Mouse (Mus musculus): Measurements from ENCODE around the gene Hoxb9.

Gene Hoxb9

DNA sequence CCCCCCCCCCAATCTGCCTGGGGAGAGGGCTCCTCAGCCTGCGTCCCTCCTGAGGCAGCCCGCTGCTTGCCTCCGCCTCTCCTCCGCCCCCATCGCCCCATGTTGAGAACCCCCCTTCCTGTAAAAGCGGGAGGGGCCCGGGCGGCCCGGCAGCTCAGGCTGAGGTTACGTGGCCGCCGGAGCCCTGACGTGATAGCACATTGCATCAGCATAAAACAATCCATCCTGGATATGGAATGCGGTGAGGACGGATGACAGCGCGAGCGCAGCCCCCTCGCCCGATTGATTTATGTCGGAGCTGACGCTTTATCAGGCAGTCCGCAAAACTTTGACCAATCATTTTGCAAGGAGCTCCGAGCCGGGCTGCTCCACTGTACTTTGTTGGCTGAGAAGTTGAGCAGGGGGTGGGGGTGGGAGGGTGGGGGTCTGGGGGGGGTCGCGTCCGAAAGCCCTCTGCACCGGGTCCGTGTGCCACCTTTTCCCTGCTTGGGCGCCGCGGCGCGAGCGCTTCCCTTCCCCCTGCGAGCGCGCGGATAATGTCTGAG is at the start of gene Hoxb9:
Hoxb9 (plus strand) TSS at position 462 of the 545 bp plus-strand sequence.
- H3K27me3 ChIP-seq (ENCODE audit: insufficient read depth, low read length): peaks cover 97% of the 10 kb centered on the region
- TF ChIP-seq NANOG (IDR thresholded peaks at IDR 0.05; ENCODE audit: borderline replicate concordance, low read length) (no peak), CTCF (conservative IDR thresholded peaks at IDR 0.05; ENCODE audit: low read length) (no peak), POU5F1 (IDR thresholded peaks at IDR 0.05; ENCODE audit: borderline replicate concordance, low read length) (no peak)

GRCm38 (mm10) chr11:96223813-96224212 is 47.4 kb upstream of the Hoxb9 start:
- Histone ChIP-seq H3K27me3 (ENCODE audit: insufficient read depth, low read length) (peaks cover 22% of the 10 kb centered on the region), H3K4me3 (replicated peaks; ENCODE audit: low read length) (no peak overlapping the region), H3K9me3 (ENCODE audit: low read length) (peaks cover 14% of the 10 kb centered on the region), H3K4me1 (replicated peaks; ENCODE audit: low read depth, low read length) (no peaks in the 10 kb centered on the region), H3K36me3 (ENCODE audit: insufficient read depth, low read length) (no peaks in the 10 kb centered on the region)
- no peak for TF ChIP-seq POU5F1 (IDR thresholded peaks at IDR 0.05; ENCODE audit: borderline replicate concordance, low read length)
- TF ChIP-seq CTCF (conservative IDR thresholded peaks at IDR 0.05; ENCODE audit: low read length): peak; percentile 90
- no peak for TF ChIP-seq NANOG (IDR thresholded peaks at IDR 0.05; ENCODE audit: borderline replicate concordance, low read length)

More for the DNA sequence above, at the start of gene Hoxb9:
- Histone ChIP-seq H3K4me1 (replicated peaks; ENCODE audit: low read depth, low read length) (peaks cover 25% of the 10 kb centered on the region), H3K4me3 (replicated peaks; ENCODE audit: low read length) (peak within 1 kb of the TSS; percentile 71), H3K36me3 (ENCODE audit: insufficient read depth, low read length) (no peaks in the 10 kb centered on the region), H3K9me3 (ENCODE audit: low read length) (no peaks in the 10 kb centered on the region)

- TF ChIP-seq POU5F1 (IDR thresholded peaks at IDR 0.05; ENCODE audit: borderline replicate concordance, low read length) (no peak), NANOG (IDR thresholded peaks at IDR 0.05; ENCODE audit: borderline replicate concordance, low read length) (no peak), CTCF (conservative IDR thresholded peaks at IDR 0.05; ENCODE audit: low read length) (no peak)
- H3K4me3 ChIP-seq (replicated peaks; ENCODE audit: low read length): no peak overlapping the region
These were observed 43.6 kb upstream of the Hoxb9 start for GRCm38 (mm10) chr11:96227676-96228075.

DNA sequence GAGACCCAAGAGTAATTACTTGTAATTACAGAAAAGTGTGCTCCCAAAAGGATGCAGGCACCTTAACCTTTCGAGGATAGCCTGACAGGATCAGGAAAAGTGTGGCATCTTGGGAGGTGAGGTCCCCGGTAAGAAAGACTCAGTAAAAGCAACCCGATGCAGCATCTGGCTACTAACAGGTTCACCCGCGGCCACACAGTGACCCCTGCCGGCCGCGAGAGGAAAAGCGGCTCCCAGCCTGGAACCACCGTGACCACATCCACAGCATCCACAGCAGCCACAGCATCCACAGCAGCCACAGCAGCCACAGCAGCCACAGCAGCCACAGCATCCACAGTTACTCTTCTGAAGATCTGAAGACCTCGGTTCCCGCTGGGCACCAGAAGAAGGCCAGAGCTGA is 36.4 kb upstream of the Hoxb9 start:
- Histone ChIP-seq H3K4me1 (replicated peaks; ENCODE audit: low read depth, low read length) (no peaks in the 10 kb centered on the region), H3K36me3 (ENCODE audit: insufficient read depth, low read length) (no peaks in the 10 kb centered on the region), H3K27me3 (ENCODE audit: insufficient read depth, low read length) (peaks cover 49% of the 10 kb centered on the region), H3K4me3 (replicated peaks; ENCODE audit: low read length) (no peak overlapping the region), H3K9me3 (ENCODE audit: low read length) (no peaks in the 10 kb centered on the region)
- no peak for TF ChIP-seq POU5F1 (IDR thresholded peaks at IDR 0.05; ENCODE audit: borderline replicate concordance, low read length)
- peak; percentile 66 for TF ChIP-seq CTCF (conservative IDR thresholded peaks at IDR 0.05; ENCODE audit: low read length)
- TF ChIP-seq NANOG (IDR thresholded peaks at IDR 0.05; ENCODE audit: borderline replicate concordance, low read length): no peak

More at GRCm38 (mm10) chr11:96227676-96228075, 43.6 kb upstream of the Hoxb9 start:
- Histone ChIP-seq H3K27me3 (ENCODE audit: insufficient read depth, low read length) (peaks cover 17% of the 10 kb centered on the region; the same call in 1 of the 2 replicates), H3K36me3 (ENCODE audit: insufficient read depth, low read length) (no peaks in the 10 kb centered on the region), H3K9me3 (ENCODE audit: low read length) (peaks cover 9% of the 10 kb centered on the region), H3K4me1 (replicated peaks; ENCODE audit: low read depth, low read length) (no peaks in the 10 kb centered on the region)

DNA sequence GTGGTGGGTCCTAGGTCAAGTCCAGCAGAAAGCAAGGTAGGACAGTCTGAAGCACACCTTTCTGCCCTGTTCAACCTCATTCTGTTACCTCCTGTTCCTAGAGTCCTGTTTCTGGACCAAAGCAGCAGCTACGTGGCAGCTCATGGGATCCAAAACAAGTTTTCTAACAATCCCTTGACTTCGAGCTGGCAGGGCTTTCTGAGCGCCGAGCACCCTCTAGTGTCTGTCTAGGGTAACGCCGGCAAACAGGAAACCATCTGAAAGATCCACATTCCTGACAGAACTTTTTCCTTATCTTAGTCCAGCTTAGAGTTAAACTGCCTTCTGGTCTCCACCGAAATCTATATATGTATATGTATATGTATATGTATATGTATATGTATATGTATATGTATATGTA is 31.0 kb upstream of the Hoxb9 start:
- H3K4me1 ChIP-seq (replicated peaks; ENCODE audit: low read depth, low read length): no peaks in the 10 kb centered on the region; the same call in 1 of the 2 replicates
- no peaks in the 10 kb centered on the region for H3K36me3 ChIP-seq (ENCODE audit: insufficient read depth, low read length)
- H3K27me3 ChIP-seq (ENCODE audit: insufficient read depth, low read length): peaks cover 34% of the 10 kb centered on the region
- TF ChIP-seq CTCF (conservative IDR thresholded peaks at IDR 0.05; ENCODE audit: low read length) (peak; percentile 83), NANOG (IDR thresholded peaks at IDR 0.05; ENCODE audit: borderline replicate concordance, low read length) (no peak)
- no peaks in the 10 kb centered on the region for H3K9me3 ChIP-seq (ENCODE audit: low read length)
- H3K4me3 ChIP-seq (replicated peaks; ENCODE audit: low read length): no peak overlapping the region

GRCm38 (mm10) chr11:96250901-96251300 is 20.4 kb upstream of the Hoxb9 start:
- H3K36me3 ChIP-seq (ENCODE audit: insufficient read depth, low read length): no peaks in the 10 kb centered on the region
- peak overlapping the region; percentile 78 for H3K4me3 ChIP-seq (replicated peaks; ENCODE audit: low read length)
- H3K27me3 ChIP-seq (ENCODE audit: insufficient read depth, low read length): peaks cover 76% of the 10 kb centered on the region
- TF ChIP-seq NANOG (IDR thresholded peaks at IDR 0.05; ENCODE audit: borderline replicate concordance, low read length) (no peak), CTCF (conservative IDR thresholded peaks at IDR 0.05; ENCODE audit: low read length) (no peak), POU5F1 (IDR thresholded peaks at IDR 0.05; ENCODE audit: borderline replicate concordance, low read length) (no peak)
- no peaks in the 10 kb centered on the region for H3K9me3 ChIP-seq (ENCODE audit: low read length)
- peaks cover 54% of the 10 kb centered on the region for H3K4me1 ChIP-seq (replicated peaks; ENCODE audit: low read depth, low read length)

DNA sequence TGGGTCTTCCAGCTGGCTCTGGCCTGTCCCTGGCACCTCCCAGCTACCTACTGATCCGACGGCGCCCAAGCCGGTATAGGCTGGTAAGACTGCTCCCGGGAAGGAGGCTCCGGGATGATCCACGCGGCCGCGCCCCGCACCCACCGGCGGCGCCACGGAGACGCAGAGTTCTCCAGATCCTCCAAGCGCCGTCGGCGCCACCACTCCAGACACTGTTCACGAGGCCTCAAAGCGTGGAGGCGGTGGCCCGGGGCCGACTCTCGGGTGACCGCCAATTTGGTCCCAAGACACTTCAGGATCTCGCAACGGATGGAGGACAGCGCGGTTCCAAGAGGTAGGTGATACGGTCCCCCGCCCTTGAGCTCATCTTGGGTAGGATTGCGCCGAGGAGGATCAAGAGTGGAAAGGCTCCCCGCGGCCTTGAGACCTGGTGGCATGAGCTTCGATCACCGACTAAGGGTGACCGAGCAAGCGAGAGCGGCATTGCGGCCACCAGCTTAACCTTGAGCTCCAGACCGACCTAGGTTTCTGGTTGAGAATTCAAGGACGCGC is 19.7 kb upstream of the Hoxb9 start:
- TF ChIP-seq NANOG (IDR thresholded peaks at IDR 0.05; ENCODE audit: borderline replicate concordance, low read length) (no peak), CTCF (conservative IDR thresholded peaks at IDR 0.05; ENCODE audit: low read length) (no peak), POU5F1 (IDR thresholded peaks at IDR 0.05; ENCODE audit: borderline replicate concordance, low read length) (no peak)

GRCm38 (mm10) chr11:96252541-96253120 is 18.6 kb upstream of the Hoxb9 start:
- Histone ChIP-seq H3K27me3 (ENCODE audit: insufficient read depth, low read length) (peaks cover 83% of the 10 kb centered on the region), H3K9me3 (ENCODE audit: low read length) (no peaks in the 10 kb centered on the region), H3K4me1 (replicated peaks; ENCODE audit: low read depth, low read length) (peaks cover 61% of the 10 kb centered on the region), H3K36me3 (ENCODE audit: insufficient read depth, low read length) (no peaks in the 10 kb centered on the region), H3K4me3 (replicated peaks; ENCODE audit: low read length) (peak overlapping the region; percentile 78)
- no peak for TF ChIP-seq POU5F1 (IDR thresholded peaks at IDR 0.05; ENCODE audit: borderline replicate concordance, low read length)
- no peak for TF ChIP-seq NANOG (IDR thresholded peaks at IDR 0.05; ENCODE audit: borderline replicate concordance, low read length)
- TF ChIP-seq CTCF (conservative IDR thresholded peaks at IDR 0.05; ENCODE audit: low read length): no peak

More for the DNA sequence above, 19.7 kb upstream of the Hoxb9 start:
- Histone ChIP-seq H3K27me3 (ENCODE audit: insufficient read depth, low read length) (peaks cover 79% of the 10 kb centered on the region), H3K4me1 (replicated peaks; ENCODE audit: low read depth, low read length) (peaks cover 61% of the 10 kb centered on the region), H3K36me3 (ENCODE audit: insufficient read depth, low read length) (no peaks in the 10 kb centered on the region), H3K9me3 (ENCODE audit: low read length) (no peaks in the 10 kb centered on the region), H3K4me3 (replicated peaks; ENCODE audit: low read length) (peak overlapping the region; percentile 78)

Data from E14TG2a.4 (cell line).